Mouse (Mus musculus): ENCODE measurements at regions not wholly inside any gene's neighbourhood (a gene's known extent, or its start where the extent isn't known, plus 50 kb on each side); places are given as distances from the start of the nearest gene placed in this dataset.

- Histone ChIP-seq H3K27ac (no peak overlapping the region), H3K4me1 (no peaks in the 10 kb centered on the region), H3K9me3 (replicated peaks) (no peaks in the 10 kb centered on the region), H3K36me3 (ENCODE audit: poor library complexity, severe bottlenecking) (no peaks in the 10 kb centered on the region), H3K4me2 (no peak overlapping the region), H3K9ac (no peak overlapping the region), H3K27me3 (no peaks in the 10 kb centered on the region), H3K4me3 (no peak overlapping the region)
- ATAC-seq: no peak
- whole genome bisulfite sequencing: 83% methylated on average over 10 of the region's 10 CpGs
Observed at GRCm38 (mm10) chr9:74656392-74656791, 205.3 kb upstream of the Onecut1 start.

- WGBS: 86% methylated on average over 4 of the region's 4 CpGs
- H3K36me3 ChIP-seq (ENCODE audit: poor library complexity, severe bottlenecking): no peaks in the 10 kb centered on the region
- ATAC-seq: no peak
Observed at GRCm38 (mm10) chr9:74671356-74671952, 190.3 kb upstream of the Onecut1 start.

GRCm38 (mm10) chr9:74672261-74672660, 189.5 kb upstream of the Onecut1 start:
- no peak overlapping the region for H3K27ac ChIP-seq
- H3K27me3 ChIP-seq: no peaks in the 10 kb centered on the region
- no peak overlapping the region for H3K4me3 ChIP-seq
- no peak for ATAC-seq
- no peak overlapping the region for H3K4me2 ChIP-seq
- 93% methylated on average over 7 of the region's 7 CpGs for WGBS
- no peak overlapping the region for H3K9ac ChIP-seq
- no peaks in the 10 kb centered on the region for H3K9me3 ChIP-seq (replicated peaks)
- H3K36me3 ChIP-seq (ENCODE audit: poor library complexity, severe bottlenecking): no peaks in the 10 kb centered on the region
- no peaks in the 10 kb centered on the region for H3K4me1 ChIP-seq

More at GRCm38 (mm10) chr9:74671356-74671952, 190.3 kb upstream of the Onecut1 start:
- Histone ChIP-seq H3K4me2 (no peak overlapping the region), H3K4me3 (no peak overlapping the region), H3K27ac (no peak overlapping the region), H3K9me3 (replicated peaks) (no peaks in the 10 kb centered on the region), H3K9ac (no peak overlapping the region), H3K4me1 (no peaks in the 10 kb centered on the region), H3K27me3 (no peaks in the 10 kb centered on the region)

- H3K36me3 ChIP-seq (ENCODE audit: poor library complexity, severe bottlenecking): no peaks in the 10 kb centered on the region
- H3K27ac ChIP-seq: no peak overlapping the region
- no peak for ATAC-seq
- no peaks in the 10 kb centered on the region for H3K9me3 ChIP-seq (replicated peaks)
- no peak overlapping the region for H3K9ac ChIP-seq
- H3K4me3 ChIP-seq: no peak overlapping the region
- H3K4me2 ChIP-seq: no peak overlapping the region
- 60% methylated on average over 8 of the region's 8 CpGs for whole genome bisulfite sequencing
- no peaks in the 10 kb centered on the region for H3K27me3 ChIP-seq
- H3K4me1 ChIP-seq: no peaks in the 10 kb centered on the region; the same call in 1 of the 2 replicates
Observed at GRCm38 (mm10) chr9:74698229-74698628, 163.5 kb upstream of the Onecut1 start.

- WGBS: 68% methylated on average over 4 of the region's 4 CpGs
- no peak overlapping the region for H3K9ac ChIP-seq
- ATAC-seq: no peak
Observed at GRCm38 (mm10) chr9:74705698-74706097, 156.0 kb upstream of the Onecut1 start.

GRCm38 (mm10) chr9:74707608-74708007, 154.1 kb upstream of the Onecut1 start:
- Histone ChIP-seq H3K4me1 (0 out of 2 replicates have a peak, but pooled peaks cover 7% of the 10 kb centered on the region), H3K9ac (no peak overlapping the region), H3K36me3 (ENCODE audit: poor library complexity, severe bottlenecking) (no peaks in the 10 kb centered on the region), H3K4me2 (no peak overlapping the region), H3K27ac (no peak overlapping the region), H3K27me3 (no peaks in the 10 kb centered on the region), H3K4me3 (no peak overlapping the region), H3K9me3 (replicated peaks) (no peaks in the 10 kb centered on the region)
- ATAC-seq: no peak
- WGBS: 21% methylated on average over 1 of the region's 1 CpGs

More at GRCm38 (mm10) chr9:74705698-74706097, 156.0 kb upstream of the Onecut1 start:
- Histone ChIP-seq H3K36me3 (ENCODE audit: poor library complexity, severe bottlenecking) (no peaks in the 10 kb centered on the region), H3K4me1 (0 out of 2 replicates have a peak, but pooled peaks cover 7% of the 10 kb centered on the region), H3K4me2 (no peak overlapping the region), H3K27ac (no peak overlapping the region), H3K9me3 (replicated peaks) (no peaks in the 10 kb centered on the region), H3K4me3 (no peak overlapping the region), H3K27me3 (no peaks in the 10 kb centered on the region)

- H3K9ac ChIP-seq: no peak overlapping the region
- no peaks in the 10 kb centered on the region for H3K9me3 ChIP-seq (replicated peaks)
- 95% methylated on average over 10 of the region's 10 CpGs for WGBS
- no peaks in the 10 kb centered on the region for H3K36me3 ChIP-seq (ENCODE audit: poor library complexity, severe bottlenecking)
- no peak overlapping the region for H3K4me2 ChIP-seq
- no peaks in the 10 kb centered on the region for H3K27me3 ChIP-seq
- H3K27ac ChIP-seq: no peak overlapping the region
- ATAC-seq: no peak
- no peak overlapping the region for H3K4me3 ChIP-seq
- 0 out of 2 replicates have a peak, but pooled peaks cover 3% of the 10 kb centered on the region for H3K4me1 ChIP-seq
Observed at GRCm38 (mm10) chr9:74711698-74712097, 150.0 kb upstream of the Onecut1 start.

- H3K4me1 ChIP-seq: no peaks in the 10 kb centered on the region
- no peak for ATAC-seq
- H3K27me3 ChIP-seq: no peaks in the 10 kb centered on the region
- H3K27ac ChIP-seq: no peak overlapping the region
- 86% methylated on average over 5 of the region's 5 CpGs for WGBS
- no peak overlapping the region for H3K4me3 ChIP-seq
- H3K9me3 ChIP-seq (replicated peaks): no peaks in the 10 kb centered on the region
- no peak overlapping the region for H3K4me2 ChIP-seq
- H3K9ac ChIP-seq: no peak overlapping the region
- no peaks in the 10 kb centered on the region for H3K36me3 ChIP-seq (ENCODE audit: poor library complexity, severe bottlenecking)
Observed at GRCm38 (mm10) chr9:74732451-74732850, 129.3 kb upstream of the Onecut1 start.

GRCm38 (mm10) chr9:74741949-74742348, 119.8 kb upstream of the Onecut1 start:
- Histone ChIP-seq H3K4me2 (no peak overlapping the region), H3K4me3 (no peak overlapping the region), H3K9ac (no peak overlapping the region), H3K4me1 (no peaks in the 10 kb centered on the region), H3K27ac (no peak overlapping the region), H3K9me3 (replicated peaks) (no peaks in the 10 kb centered on the region), H3K27me3 (no peaks in the 10 kb centered on the region), H3K36me3 (ENCODE audit: poor library complexity, severe bottlenecking) (no peaks in the 10 kb centered on the region)
- ATAC-seq: peak; percentile 27; the same call in 1 of the 2 replicates
- WGBS: 83% methylated on average over 2 of the region's 2 CpGs

- no peaks in the 10 kb centered on the region for H3K36me3 ChIP-seq (ENCODE audit: poor library complexity, severe bottlenecking)
- H3K4me1 ChIP-seq: 0 out of 2 replicates have a peak, but pooled peaks cover 3% of the 10 kb centered on the region
- H3K9ac ChIP-seq: no peak overlapping the region
- no peaks in the 10 kb centered on the region for H3K9me3 ChIP-seq (replicated peaks)
- no peak for ATAC-seq
- H3K4me3 ChIP-seq: no peak overlapping the region
- 79% methylated on average over 7 of the region's 7 CpGs for WGBS
- no peak overlapping the region for H3K4me2 ChIP-seq
- H3K27ac ChIP-seq: no peak overlapping the region
- no peaks in the 10 kb centered on the region for H3K27me3 ChIP-seq
Observed at GRCm38 (mm10) chr9:74747886-74748285, 113.8 kb upstream of the Onecut1 start.

- 69% methylated on average over 3 of the region's 3 CpGs for WGBS
- no peak overlapping the region for H3K9ac ChIP-seq
- no peaks in the 10 kb centered on the region for H3K27me3 ChIP-seq
- no peak overlapping the region for H3K4me2 ChIP-seq
- no peak for ATAC-seq
- H3K27ac ChIP-seq: no peak overlapping the region
- H3K9me3 ChIP-seq (replicated peaks): no peaks in the 10 kb centered on the region
- no peaks in the 10 kb centered on the region for H3K36me3 ChIP-seq (ENCODE audit: poor library complexity, severe bottlenecking)
- H3K4me1 ChIP-seq: no peaks in the 10 kb centered on the region
- H3K4me3 ChIP-seq: no peak overlapping the region
Observed at GRCm38 (mm10) chr9:74758025-74758424, 103.7 kb upstream of the Onecut1 start.

- no peaks in the 10 kb centered on the region for H3K27me3 ChIP-seq
- H3K4me3 ChIP-seq: no peak overlapping the region
- H3K9ac ChIP-seq: no peak overlapping the region
- H3K4me2 ChIP-seq: no peak overlapping the region
- no peaks in the 10 kb centered on the region for H3K36me3 ChIP-seq (ENCODE audit: poor library complexity, severe bottlenecking)
- 86% methylated on average over 4 of the region's 4 CpGs for WGBS
- no peak for ATAC-seq
- no peak overlapping the region for H3K27ac ChIP-seq
- no peaks in the 10 kb centered on the region for H3K4me1 ChIP-seq
- H3K9me3 ChIP-seq (replicated peaks): no peaks in the 10 kb centered on the region
Observed at GRCm38 (mm10) chr9:74758876-74759275, 102.8 kb upstream of the Onecut1 start.

GRCm38 (mm10) chr9:74780419-74780818, 81.3 kb upstream of the Onecut1 start:
- WGBS: 83% methylated on average over 3 of the region's 3 CpGs
- Histone ChIP-seq H3K9me3 (replicated peaks) (no peaks in the 10 kb centered on the region), H3K4me2 (no peak overlapping the region), H3K4me1 (0 out of 2 replicates have a peak, but pooled peaks cover 5% of the 10 kb centered on the region), H3K27me3 (no peaks in the 10 kb centered on the region), H3K27ac (no peak overlapping the region), H3K36me3 (ENCODE audit: poor library complexity, severe bottlenecking) (no peaks in the 10 kb centered on the region), H3K9ac (no peak overlapping the region), H3K4me3 (no peak overlapping the region)
- ATAC-seq: no peak

Measured in forebrain, embryonic 13.5 days (tissue).